Comparison of ENCODE assay signal across 10 mouse cellular contexts in the genomic region with DNA sequence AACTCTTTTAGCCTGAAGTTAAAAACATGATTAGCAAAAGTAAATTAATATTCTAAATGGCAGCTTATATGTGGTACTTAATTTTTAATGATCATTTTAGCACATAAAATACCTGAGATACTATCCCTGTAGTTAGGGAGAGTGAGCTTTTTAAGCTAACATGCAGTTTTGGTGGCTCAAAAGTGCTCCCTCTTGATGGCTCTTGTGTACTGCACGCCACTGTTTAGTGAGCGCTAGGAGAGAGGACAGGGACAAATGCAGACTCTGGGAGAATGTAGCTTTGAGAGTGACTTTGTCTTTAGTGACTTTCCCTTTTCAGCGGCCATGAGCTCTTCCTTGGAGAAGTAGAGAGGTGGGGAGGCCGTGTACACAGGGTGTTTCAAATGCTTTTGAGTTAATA.
DNase-seq lines count a peak whose midpoint lies in the region; ATAC-seq lines count a peak whose summit lies in the region.
"Had no signal": no experiment of that assay in that cellular context is flagged by ENCODE, and none has a peak within 500 bp of the region (broad histone marks: within the 10 kb centered on the region; RNA-seq: fewer than 3 reads in every experiment).

No protein-coding gene starts in this region.

- H3K9me3 ChIP-seq in hindbrain, embryonic 15.5 days: no peaks in the 10 kb centered on the region
- no peaks in the 10 kb centered on the region for H3K9me3 ChIP-seq in hindbrain, embryonic 10.5 days
- no peaks in the 10 kb centered on the region for H3K9me3 ChIP-seq in heart, embryonic 11.5 days (replicated peaks; ENCODE audit: control insufficient read depth, low read length)
- H3K9me3 ChIP-seq: heart, embryonic 15.5 days had no signal

- 54% methylated on average over 4 of the region's 4 CpGs for WGBS in hindbrain, embryonic 15.5 days
- WGBS in hindbrain, embryonic 10.5 days: 47% methylated on average over 4 of the region's 4 CpGs
- 35% methylated on average over 4 of the region's 4 CpGs for WGBS in heart, embryonic 11.5 days (ENCODE audit: insufficient replicate concordance)

- H3K9ac ChIP-seq in hindbrain, embryonic 15.5 days: no peak overlapping the region
- no peak overlapping the region for H3K9ac ChIP-seq in heart, embryonic 11.5 days (ENCODE audit: low read depth, low read length)
- H3K9ac ChIP-seq: heart, embryonic 15.5 days had no signal

- intact Hi-C loops in left cerebral cortex, postnatal 36 days (cut with DNase I): loop anchor here (5.0 kb wide), 1 partner anchor 651 kb away; no protein-coding TSS in a partner anchor

- H3K4me2 ChIP-seq in hindbrain, embryonic 15.5 days: no peak overlapping the region
- H3K4me2 ChIP-seq in heart, embryonic 11.5 days: no peak overlapping the region
- H3K4me2 ChIP-seq: heart, embryonic 15.5 days had no signal

- no peaks in the 10 kb centered on the region for H3K36me3 ChIP-seq in hindbrain, embryonic 15.5 days
- H3K36me3 ChIP-seq in hindbrain, embryonic 10.5 days: no peaks in the 10 kb centered on the region
- H3K36me3 ChIP-seq in heart, embryonic 11.5 days (ENCODE audit: control insufficient read depth, insufficient read depth, low read length): no peaks in the 10 kb centered on the region
- H3K36me3 ChIP-seq: heart, embryonic 15.5 days had no signal

- ATAC-seq in hindbrain, embryonic 15.5 days (ENCODE audit: low FRiP score, low read depth): 0 out of 2 replicates have a peak, but pooled peaks have one; percentile 59
- no peak for ATAC-seq in heart, embryonic 11.5 days (replicated peaks; ENCODE audit: insufficient number of reproducible peaks, low FRiP score, low TSS enrichment)

- H3K4me3 ChIP-seq in hindbrain, embryonic 15.5 days: no peak overlapping the region
- H3K4me3 ChIP-seq in hindbrain, embryonic 10.5 days: no peak overlapping the region
- H3K4me3 ChIP-seq in heart, embryonic 11.5 days (ENCODE audit: low read depth, low read length): no peak overlapping the region
- H3K4me3 ChIP-seq: heart, embryonic 15.5 days had no signal

- H3K27me3 ChIP-seq in hindbrain, embryonic 15.5 days: 0 out of 2 replicates have a peak, but pooled peaks cover 3% of the 10 kb centered on the region
- no peaks in the 10 kb centered on the region for H3K27me3 ChIP-seq in hindbrain, embryonic 10.5 days (ENCODE audit: insufficient read depth, poor library complexity, severe bottlenecking)
- no peaks in the 10 kb centered on the region for H3K27me3 ChIP-seq in heart, embryonic 11.5 days (ENCODE audit: control insufficient read depth, insufficient read depth, low read length)
- H3K27me3 ChIP-seq: heart, embryonic 15.5 days had no signal

- DNase-seq in hindbrain, embryonic 10.5 days (ENCODE audit: low spot score): no peak
- DNase-seq in adipocyte (ENCODE audit: low spot score): peak; percentile 23
- peak; percentile 63 for DNase-seq in embryo, embryonic 10 days (ENCODE audit: low spot score)
- DNase-seq in left cerebral cortex, postnatal 36 days (ENCODE audit: low spot score in 2 of 2): peak; percentile 16 to 23
- no peak for DNase-seq in urinary bladder, postnatal 10 days (ENCODE audit: low spot score)
- no peak for DNase-seq in gastrocnemius, postnatal 10 days

- no peak overlapping the region for H3K27ac ChIP-seq in hindbrain, embryonic 15.5 days (replicated peaks)
- H3K27ac ChIP-seq in hindbrain, embryonic 10.5 days: no peak overlapping the region
- H3K27ac ChIP-seq in heart, embryonic 11.5 days (ENCODE audit: low read depth, low read length): no peak overlapping the region
- H3K27ac ChIP-seq: heart, embryonic 15.5 days; macrophage had no signal

- H3K4me1 ChIP-seq in hindbrain, embryonic 15.5 days (replicated peaks): no peaks in the 10 kb centered on the region
- H3K4me1 ChIP-seq in hindbrain, embryonic 10.5 days (replicated peaks): no peaks in the 10 kb centered on the region
- no peaks in the 10 kb centered on the region for H3K4me1 ChIP-seq in heart, embryonic 11.5 days (ENCODE audit: control insufficient read depth, insufficient read depth, low read length)
- H3K4me1 ChIP-seq: heart, embryonic 15.5 days had no signal

Comparison
In these comparisons a context has a peak if more than half of its experiments do, and no peak if none do; other contexts are left out.
1. DNase-seq: peak in adipocyte (single experiment), embryo, embryonic 10 days (single experiment) and left cerebral cortex, postnatal 36 days (2 of 2); none in hindbrain, embryonic 10.5 days (single experiment), urinary bladder, postnatal 10 days (single experiment) and gastrocnemius, postnatal 10 days (single experiment).